Mouse (Mus musculus) Muller cell, postnatal 12 days (primary cell): ENCODE measurements around the gene Spta1.
A peak's percentile ranks its signal among the peaks of the same experiment; 100 is the strongest.

Experiments used
- DNase-seq: peaks from one replicate; pipeline ENCODE4 v3.0.0-alpha.2; 2015; ENCODE audit errors: inconsistent ontology term

Gene Spta1

DNA sequence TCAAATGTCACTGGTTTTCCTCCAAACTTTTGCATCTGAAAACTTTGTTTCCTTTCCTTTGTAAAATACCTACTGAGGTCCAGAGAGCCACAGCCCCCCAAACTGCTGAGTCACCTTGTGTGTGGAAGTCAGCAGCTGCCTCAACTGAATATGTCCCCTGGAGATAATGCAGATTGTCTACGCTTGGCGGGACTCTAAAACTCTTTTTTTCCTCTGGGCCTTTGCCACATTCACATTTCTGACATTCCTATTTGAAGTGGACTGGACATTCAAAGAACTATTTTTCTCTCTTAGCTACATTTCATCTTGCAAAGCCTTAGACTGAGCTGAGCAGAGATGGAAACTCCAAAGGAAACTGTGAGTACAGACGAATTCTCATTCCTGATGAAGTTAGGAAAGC lies at the start of gene Spta1:
Gene Spta1, plus strand, starts transcription at position 172 of the 400 bp plus-strand sequence.
- DNase-seq = peak; percentile 75

DNA sequence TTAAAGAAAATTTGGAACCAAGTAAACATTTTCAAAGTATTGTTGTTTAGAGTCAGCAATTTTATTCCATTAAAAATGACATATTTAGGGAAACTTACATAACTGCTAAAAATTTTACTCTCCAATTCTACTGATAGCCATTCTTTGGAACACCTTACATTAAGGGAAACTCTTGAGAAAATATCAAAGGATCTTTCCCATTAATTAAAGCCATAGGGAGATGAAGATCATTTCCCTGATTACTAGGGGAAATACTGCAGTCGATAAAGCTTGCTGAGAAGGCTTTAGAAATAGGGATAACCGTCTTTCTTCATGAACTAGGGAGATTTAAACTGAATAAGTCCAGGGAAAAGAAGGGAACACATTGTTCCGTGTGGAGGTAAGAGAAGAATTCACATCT lies 41.4 kb upstream of the Spta1 start, which contains the start of gene Olfr424:
Gene Olfr424, plus strand, starts transcription at position 301 of the 400 bp plus-strand sequence.
- DNase-seq = no peak

DNA sequence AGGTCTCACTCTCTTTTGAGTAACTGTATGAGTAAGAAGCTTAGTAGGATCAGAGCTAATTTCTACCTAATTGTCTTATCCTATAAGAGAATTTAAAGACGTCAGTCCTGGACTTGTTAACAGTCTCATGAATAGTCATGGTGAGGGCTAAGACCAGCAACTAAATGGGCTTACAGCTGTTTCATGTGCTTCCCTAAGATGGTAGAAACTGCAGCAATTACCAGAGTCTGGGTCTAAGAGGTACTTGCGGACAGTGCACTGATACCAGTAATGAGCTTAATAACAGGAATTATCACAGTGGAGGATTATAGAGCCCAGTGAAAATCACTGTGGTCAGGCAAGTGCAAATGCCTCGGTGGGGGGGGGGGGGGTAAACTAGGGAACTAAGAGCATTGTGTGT lies 40.6 kb upstream of the Spta1 start:
- DNase-seq = no peak

DNA sequence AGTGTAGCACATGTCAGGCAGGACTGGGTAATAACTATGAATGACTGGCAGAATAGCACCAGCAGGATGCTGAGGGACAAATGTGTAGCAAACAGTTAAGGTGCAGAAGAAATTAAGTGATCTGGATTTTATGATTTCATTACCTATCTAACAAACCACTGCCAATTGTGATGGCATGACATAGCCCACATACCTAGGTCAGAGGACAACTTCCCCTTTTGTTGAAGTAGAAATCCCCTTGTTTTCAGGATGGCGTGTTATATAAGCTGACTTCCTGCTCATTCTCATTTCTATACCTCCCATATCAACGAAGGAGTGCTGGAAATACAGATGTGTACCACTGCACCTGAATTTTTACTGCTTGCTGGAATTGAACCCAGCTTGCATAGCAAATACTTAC lies 31.2 kb upstream of the Spta1 start:
- no peak for DNase-seq

DNA sequence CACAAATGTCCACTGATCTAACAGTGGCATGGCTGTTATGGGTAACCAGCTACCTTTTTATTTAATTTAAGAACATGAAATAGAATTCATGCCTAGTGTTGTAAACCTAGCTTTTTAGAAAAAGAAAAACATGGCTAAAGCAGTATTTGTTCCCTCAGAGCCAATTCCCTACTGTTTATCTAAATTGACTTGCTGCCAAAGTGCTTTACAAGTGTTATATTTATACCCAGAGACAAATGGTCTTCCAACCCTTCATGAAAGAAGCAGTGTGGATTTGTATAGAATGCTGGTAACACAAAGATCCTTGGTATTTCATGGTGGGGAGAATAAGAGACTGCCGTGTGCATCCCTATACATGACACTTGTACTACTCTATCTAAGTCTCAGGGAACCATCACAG lies 25.9 kb upstream of the Spta1 start:
- no peak for DNase-seq

DNA sequence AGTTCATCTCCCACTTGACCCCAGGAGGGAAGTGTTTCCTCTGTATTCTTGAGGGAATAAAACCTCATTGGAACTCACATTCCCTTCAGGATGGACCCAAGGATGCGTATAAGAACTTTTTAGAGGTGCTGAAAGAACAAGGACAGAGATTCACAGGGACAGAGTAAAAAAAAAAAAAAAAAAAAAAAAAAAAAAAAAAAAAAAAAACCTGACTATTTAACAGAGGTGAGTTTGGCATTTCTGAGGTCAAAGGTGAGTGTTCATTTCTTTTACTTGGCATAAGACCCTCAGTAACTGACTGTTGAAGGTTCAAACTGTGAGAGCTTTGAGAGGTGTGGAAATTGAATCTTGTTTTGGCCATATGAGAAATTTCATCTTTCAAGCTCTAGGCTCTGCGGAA lies 23.3 kb upstream of the Spta1 start:
- no peak for DNase-seq

DNA sequence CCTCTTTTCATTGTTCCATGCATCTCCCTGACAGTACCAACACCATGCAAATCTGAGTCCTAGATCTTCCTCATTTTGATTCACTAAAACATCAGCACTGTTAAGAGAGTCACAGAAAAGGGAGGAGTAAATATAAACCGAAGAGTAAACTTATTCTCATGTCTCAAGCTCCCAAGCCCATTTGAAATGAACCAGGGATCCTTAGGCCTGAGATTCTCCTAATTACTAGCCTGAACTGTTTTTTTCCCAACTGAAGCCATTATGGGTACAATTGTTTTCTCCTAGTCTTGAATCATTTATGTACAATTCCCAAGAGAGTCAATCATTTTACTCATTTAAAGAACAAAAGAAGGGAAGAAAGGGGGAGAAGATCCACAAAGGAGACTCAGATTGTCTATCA lies 17.2 kb upstream of the Spta1 start, which contains the start of gene Olfr420:
Gene Olfr420, plus strand, starts transcription at position 301 of the 400 bp plus-strand sequence.
- no peak for DNase-seq

DNA sequence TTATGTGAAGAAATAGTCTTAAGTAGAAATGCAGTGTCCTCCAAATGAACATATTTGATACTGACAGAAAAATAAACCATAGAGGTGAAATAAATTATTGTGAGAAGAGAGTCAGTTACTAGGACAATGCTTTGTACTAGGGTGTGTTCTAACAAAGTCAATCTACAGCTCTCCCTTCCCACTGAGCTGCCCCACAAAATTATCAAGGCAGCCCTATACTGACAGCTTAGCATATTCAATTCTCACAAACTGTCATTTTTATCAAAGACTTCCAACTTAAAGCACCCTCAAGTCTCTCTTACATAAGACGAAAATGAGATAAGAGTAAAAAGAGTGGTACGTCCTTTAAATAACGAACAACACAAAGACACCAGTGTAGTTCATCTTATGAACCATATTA lies 15.0 kb upstream of the Spta1 start:
- no peak for DNase-seq

DNA sequence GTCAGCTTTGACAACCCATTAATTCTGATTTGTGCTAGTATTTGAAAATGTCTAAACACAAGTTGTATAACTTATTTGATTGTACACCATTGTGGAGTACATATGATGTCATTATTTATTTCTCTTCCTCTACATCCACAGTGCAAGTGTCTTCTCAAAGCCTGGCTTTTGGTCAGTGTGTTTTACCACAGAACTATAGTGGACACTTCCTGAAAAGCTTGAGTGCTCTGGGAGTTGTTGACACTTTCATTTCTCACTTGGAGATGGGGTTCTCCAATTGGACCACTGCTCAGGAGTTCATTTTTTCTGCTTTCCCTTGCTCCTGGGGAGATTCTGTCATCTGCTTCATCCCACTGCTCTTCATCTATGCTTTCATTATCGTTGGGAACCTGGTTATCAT lies 14.1 kb upstream of the Spta1 start:
- no peak for DNase-seq

DNA sequence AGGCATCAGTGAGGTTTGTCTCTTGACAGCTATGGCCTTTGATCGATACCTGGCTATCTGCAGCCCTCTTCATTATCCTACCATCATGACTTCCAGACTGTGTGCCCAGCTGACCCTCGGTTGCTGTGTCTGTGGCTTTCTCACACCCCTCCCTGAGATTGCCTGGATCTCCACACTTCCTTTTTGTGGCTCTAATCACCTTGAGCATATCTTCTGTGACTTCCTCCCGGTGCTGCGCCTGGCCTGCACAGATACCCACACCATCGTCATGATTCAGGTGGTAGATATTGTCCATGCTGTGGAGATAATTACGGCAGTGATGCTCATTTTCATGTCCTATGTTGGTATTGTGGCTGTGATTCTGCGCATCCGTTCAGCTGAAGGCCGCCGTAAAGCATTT lies 13.5 kb upstream of the Spta1 start:
- no peak for DNase-seq

DNA sequence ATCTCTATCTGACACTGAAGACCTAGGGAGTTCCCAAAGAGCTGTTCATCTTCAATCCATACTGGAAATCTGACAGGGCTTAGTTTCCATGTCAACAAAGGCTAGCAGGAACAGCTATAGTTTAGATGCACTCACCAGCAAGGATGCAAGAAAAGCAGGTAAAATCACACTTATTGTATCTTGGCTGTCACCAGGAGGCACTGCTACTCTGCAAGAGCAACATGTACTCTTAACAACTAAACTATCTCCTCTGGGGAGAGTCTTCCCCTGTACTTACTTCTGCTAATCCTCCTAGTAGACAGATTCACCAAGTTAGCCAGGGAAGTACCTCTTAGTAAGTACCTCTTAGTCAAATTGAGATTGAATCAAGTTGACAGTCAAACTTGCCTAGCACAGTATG lies 3.6 kb upstream of the Spta1 start:
- DNase-seq = no peak

DNA sequence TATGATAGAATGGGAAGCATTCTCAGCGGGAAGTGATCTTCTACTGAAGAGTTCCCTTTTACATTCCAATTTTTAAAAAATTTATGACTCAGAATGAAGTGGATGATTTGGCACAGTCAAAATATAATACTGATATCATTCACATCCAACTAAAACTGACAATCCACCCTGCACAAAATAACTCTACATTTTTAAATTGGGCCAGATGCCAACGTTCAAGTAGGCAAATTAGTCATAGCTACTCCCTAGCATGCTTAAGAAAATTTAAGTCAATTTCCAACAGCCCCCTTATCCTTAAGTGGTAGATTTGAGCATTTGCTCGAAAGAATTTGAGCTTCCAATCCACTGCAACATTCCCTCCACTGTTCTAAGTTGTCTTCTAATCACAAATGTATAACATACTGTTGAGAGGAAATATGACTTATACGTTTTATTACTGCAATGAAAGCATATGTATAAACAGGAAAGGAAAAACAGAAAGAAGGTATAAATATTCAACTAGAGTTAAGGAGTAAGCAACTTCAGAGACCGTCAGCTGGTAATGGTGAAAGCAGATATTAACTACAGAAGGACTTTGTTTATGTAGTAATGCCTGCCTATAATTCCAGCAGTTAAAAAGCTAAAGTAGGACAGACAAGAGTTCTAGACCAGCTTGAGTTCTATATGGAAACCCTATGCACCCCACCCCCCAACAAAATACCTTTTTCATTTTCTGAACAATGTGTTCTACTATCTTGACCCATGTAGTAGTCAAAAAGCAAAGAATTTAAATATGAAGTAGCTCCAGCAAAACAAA lies 1.7 kb upstream of the Spta1 start:
- peak; percentile 34 for DNase-seq

DNA sequence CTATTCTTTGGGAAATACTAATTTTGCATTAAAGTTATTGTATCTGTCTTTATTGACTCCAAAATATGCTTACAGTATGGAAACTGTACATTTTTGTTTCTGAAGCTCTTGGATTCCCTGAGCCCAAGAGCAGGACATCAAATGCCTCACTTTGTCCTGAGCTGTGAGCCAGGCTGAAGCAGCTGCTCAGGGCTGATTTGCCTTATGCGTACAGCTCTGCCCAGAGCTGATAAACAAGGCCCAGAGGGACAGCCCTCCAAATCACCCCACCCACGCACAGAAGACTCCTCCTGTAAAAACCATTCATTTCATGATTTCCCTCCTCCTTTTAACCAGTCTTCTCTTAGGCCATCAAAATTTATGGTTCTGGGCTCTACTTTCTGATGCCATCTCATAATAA lies 1.0 kb upstream of the Spta1 start:
- DNase-seq = no peak

DNA sequence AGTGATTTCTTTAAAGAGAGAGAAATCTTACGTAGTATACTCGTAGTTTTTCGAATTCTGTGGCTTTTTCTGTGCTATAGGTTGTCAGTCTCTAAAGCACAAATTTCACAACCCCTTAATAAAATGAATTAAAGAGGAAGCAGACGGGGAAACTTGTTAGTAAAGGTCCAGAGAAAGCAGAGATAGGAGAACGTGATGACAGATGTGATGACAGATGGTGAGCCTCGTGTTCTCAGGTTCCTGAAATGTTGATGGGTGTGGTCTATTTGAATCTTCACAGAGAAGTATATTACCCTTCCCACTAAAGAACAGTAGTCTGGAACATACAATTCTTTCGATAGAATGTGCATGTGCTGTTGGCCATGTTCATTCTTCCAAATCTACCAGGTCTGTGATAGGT lies 32.1 kb downstream of the Spta1 start:
- DNase-seq = no peak

DNA sequence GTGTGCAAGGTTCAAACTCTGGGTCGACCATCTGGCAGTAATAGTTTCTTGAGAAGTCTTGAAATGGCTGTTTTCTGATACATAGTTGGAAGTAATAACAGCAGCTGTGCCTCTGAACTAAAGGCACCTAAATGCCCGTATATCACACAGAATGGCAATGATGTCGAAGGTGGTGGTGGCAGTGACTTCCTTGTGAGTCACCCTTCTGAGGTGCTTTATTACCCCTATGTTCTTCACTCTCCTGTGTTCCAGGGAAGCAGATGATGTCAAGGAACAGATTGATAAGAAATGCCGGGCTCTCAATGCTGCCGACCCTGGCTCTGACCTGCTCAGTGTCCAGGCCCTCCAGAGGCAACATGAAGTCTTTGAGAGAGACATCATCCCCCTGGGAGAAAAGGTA lies 39.7 kb downstream of the Spta1 start:
- DNase-seq = no peak

DNA sequence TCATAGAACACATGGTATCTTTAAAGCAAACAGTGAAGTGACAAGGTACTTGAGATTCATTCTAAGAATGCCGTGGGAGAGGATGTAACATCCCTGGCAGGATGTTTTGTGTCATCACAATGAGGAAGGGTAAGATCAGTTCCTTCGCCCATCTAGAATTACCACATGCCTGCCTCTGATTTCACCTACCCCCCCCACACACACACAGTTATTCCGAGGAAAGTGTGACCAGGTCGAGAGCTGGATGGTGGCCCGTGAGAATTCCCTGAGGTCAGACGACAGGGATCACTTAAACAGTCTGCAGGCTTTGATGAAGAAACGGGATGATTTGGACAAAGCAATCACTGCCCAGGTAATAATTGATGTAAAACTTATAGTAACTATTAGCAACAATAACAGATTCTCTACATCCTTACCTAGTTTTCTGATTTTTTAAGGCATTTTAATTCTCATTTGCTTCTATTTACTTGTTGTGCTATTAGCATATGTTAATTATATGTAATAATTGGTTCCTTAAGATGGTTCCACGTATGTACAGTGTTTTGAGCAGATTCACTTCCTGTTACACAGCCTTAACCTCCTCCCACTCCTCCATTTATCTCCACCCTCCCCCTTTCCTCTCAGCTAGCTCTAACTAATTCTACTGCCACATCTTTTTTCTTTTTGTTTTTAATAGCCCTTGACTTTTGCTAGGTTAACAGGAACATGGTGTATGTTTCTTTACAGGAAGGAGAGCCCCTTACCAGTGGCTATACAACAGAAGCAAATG lies 42.9 kb downstream of the Spta1 start:
- DNase-seq = no peak

DNA sequence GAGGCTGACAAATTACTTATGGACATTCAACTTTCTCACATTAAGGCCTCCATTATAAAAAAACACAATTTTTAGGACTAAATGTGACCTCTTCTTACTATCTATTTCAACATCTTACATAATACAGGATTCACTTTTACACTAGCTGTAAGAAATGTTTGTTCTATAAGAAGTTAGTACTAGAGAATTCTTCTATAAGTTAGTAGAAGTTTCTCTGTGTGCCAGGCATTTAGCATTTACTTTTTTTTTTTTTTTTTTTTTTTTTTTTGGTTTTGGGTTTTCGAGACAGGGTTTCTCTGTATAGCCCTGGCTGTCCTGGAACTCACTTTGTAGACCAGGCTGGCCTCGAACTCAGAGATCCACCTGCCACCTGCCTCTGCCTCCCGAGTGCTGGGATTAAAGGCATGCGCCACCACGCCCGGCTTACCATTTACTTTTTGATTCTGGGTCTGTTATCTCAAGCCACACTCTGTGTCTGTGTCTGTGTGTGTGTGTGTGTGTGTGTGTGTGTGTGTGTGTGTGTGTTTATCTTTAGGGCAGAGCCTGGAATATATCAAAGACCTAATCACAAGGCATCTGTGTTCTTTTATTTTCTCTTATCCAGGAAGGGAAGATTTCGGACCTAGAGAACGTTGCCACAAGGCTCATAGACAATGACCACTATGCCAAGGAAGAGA lies 44.1 kb downstream of the Spta1 start:
- DNase-seq = no peak

DNA sequence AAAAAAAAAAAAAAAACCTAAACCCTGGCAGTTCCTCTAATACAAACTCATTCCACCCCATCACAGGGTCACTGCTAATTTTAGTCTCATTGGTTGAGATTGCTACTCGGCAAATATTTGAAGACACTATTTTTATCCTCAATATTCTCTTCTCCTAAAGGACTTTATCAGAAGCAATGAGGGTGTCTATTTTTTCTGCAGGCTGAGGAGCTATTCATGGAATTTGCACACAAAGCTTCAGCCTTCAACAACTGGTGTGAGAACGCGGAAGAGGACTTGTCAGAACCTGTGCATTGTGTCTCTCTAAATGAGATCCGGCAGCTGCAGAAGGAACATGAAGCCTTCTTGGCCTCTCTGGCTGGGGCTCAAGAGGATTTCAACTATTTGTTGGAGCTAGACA lies 67.3 kb downstream of the Spta1 start:
- no peak for DNase-seq

DNA sequence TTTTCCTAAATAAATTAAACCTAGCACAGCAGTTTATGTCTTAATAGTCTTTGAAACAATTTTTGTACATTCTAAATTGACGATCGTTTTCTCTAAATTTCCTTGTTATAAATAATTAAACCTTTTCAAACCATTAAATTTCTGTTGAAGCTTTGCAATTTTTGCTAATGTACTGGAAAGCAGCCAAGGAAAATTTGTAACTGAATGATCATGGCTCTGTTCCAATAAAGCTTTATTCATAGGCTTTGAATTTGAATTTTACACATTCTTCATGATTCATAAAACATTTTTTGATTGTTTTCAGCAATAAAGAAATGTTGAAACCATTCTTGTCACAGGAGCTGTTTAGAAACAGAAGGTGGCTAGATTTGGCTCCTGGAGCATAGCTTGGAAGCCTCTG lies 72.0 kb downstream of the Spta1 start:
- DNase-seq = peak; percentile 90

DNA sequence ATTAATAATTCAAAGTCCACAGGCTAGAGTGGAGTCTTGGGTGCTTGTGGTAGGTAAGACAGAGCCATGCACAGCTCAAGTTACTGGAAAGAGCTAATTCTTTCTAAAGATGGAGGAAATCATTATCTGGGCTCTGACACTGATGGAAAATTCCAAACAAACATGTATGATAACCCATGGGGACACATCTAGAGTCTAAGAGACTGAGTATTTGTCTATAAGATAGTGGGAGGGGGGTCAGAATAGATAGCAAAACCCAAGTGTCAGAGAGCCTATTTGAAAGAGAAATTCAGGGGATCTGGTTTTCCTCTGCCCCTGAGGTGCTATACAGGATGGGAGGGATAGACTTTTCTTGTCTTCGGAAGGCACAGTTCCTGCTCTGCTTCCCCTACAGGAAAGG lies 73.5 kb downstream of the Spta1 start:
- DNase-seq = no peak

DNA sequence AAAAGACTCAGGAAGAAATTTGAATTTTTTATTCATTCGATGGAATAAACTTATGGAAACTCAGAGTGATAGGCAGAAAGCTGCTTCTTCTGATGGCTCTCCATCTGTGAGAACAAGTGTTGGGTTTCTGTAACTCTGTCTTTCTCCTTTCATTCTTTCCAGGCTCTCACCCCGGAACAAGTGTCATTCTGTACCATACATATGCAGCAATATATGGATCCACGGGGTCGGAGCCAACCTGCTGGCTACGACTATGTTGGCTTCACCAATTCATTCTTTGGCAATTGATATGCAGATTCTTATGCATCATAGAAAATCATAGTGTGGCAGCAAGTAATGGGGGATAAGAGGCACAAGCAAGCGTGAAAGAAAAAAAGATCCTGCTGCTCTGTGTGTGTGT lies 74.6 kb downstream of the Spta1 start:
- no peak for DNase-seq

DNA sequence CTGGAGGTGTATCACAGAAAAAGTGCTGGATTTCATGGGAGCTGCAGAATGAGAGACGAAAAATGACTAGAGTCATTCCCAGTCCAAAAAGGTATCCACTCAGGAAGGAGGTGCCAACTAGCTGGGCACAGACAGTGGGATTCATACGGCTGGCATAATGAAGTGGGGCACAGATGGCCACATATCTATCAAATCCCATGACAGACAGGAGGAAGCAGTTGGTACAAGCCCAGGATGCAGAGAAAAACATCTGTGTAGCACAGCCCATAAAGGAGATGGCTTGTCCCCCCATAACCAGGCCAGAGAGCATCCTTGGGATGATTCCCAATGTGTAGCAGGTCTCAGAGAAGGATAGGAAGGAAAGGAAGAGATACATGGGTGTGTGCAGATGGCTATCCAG lies 77.8 kb downstream of the Spta1 start:
- DNase-seq = no peak

DNA sequence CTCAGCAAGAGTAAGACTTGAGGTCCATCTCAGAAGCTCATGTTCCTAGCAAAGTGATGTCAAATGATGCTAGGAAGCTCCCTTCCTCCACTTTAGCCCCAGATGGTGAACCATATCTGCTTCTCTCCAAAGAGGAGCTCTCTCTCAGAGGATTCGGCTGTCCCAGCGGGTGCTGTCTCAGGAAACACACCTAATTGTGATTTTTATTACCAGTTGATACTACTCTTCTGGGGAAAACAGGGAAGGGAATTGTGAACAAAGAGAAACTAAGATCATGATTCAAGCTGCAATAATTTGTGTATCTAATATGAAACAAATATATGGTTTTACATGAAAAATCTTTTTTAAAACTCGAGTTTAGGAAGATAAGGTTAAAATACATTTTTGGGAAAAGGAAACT lies 79.4 kb downstream of the Spta1 start, which contains the start of gene Olfr419:
Gene Olfr419, minus strand, starts transcription at position 101 of the 400 bp plus-strand sequence.
- DNase-seq = no peak
